Mouse (Mus musculus) small intestine, adult 2 months (tissue): ENCODE results near the gene Hbb-bh1.
"Not testable (repeated sequence)": the region's sequence is repeated elsewhere in the genome, so short reads cannot be mapped to it uniquely, and the experiment has no call there.

Experiments
- CTCF ChIP-seq: fragments of 200-500 bp; IDR thresholded peaks from 2 replicates; pipeline ENCODE4 v1.5.1; 2012; ENCODE audit warnings: low read depth, mild to moderate bottlenecking, control low read depth, inconsistent platforms, low read length, moderate library complexity, mixed read lengths; ENCODE audit not compliant: insufficient replicate concordance, insufficient read length; ENCODE audit errors: extremely low read depth
- POLR2A ChIP-seq: fragments of 200-500 bp; IDR thresholded peaks from 2 replicates; pipeline ENCODE4 v1.6.1; 2012; ENCODE audit warnings: low read depth, mild to moderate bottlenecking, control low read depth, inconsistent platforms, low read length, moderate library complexity

GRCm38 (mm10) chr7:103808120-103808519 lies 34.8 kb downstream of the Hbb-bh1 start:
- not testable (repeated sequence) for TF ChIP-seq POLR2A, CTCF
